Comparison of ENCODE assay signal across 21 mouse cellular contexts in genomic region chr13:93239134-93239533, GRCm38 (mm10). TPM values are rescaled to one million over a fixed set of nuclear protein-coding genes. Genes with fewer than 3 reads are reported as not detected.
DNase-seq lines count a peak whose midpoint lies in the region; ATAC-seq and TF ChIP-seq lines count a peak whose summit lies in the region.
"Had no signal": no experiment of that assay in that cellular context is flagged by ENCODE, and none has a peak within 500 bp of the region (broad histone marks: within the 10 kb centered on the region; RNA-seq: fewer than 3 reads in every experiment).

No protein-coding gene starts in this region.

- no peaks in the 10 kb centered on the region for H3K27me3 ChIP-seq in erythroblast, embryonic 14.5 days (ENCODE audit: control insufficient read depth)
- no peaks in the 10 kb centered on the region for H3K27me3 ChIP-seq in liver, embryonic 11.5 days (replicated peaks; ENCODE audit: control insufficient read depth, insufficient read depth, low read length)
- H3K27me3 ChIP-seq: hindbrain, embryonic 13.5 days had no signal

- peak; percentile 37 for DNase-seq in c-Kit-negative CD71-positive TER-119-positive erythroid progenitor cells, embryonic 14.5 days (ENCODE audit: low read depth, low spot score)
- no peak for DNase-seq in liver, embryonic 11.5 days (ENCODE audit: low spot score)
- no peak for DNase-seq in right cerebral cortex, postnatal 10 days (ENCODE audit: low spot score in 2 of 2)
- no peak for DNase-seq in thymus, postnatal 10 days (ENCODE audit: low spot score in 2 of 2)
- DNase-seq in gastrocnemius, adult 2 months: no peak
- DNase-seq: adrenal gland, postnatal 36 days; cerebellum, adult 11-12 months; cerebellum, postnatal 14 days; gastrocnemius, postnatal 14 days; heart, adult 18-20 months; kidney, adult 9 months; kidney, postnatal 14 days; lung, postnatal 10 days; thymus, postnatal 14 days had no signal

- WGBS in liver, embryonic 11.5 days: 30% methylated on average over 9 of the region's 9 CpGs

- peak overlapping the region; percentile 45; the same call in 1 of the 2 replicates for H3K4me2 ChIP-seq in liver, embryonic 11.5 days
- H3K4me2 ChIP-seq: hindbrain, embryonic 13.5 days; midbrain, embryonic 11.5 days had no signal

- intact Hi-C loops in gastrocnemius, adult 2 months (cut with DNase I): no loop called here

- H3K27ac ChIP-seq in liver, embryonic 11.5 days (ENCODE audit: low read depth, low read length): peak overlapping the region; percentile 14; the same call in 1 of the 2 replicates
- H3K27ac ChIP-seq in gastrocnemius, adult 2 months: no peak overlapping the region
- H3K27ac ChIP-seq: hindbrain, embryonic 13.5 days; layer of hippocampus, adult 2 months; limb, embryonic 10.5 days had no signal

- no peak for TF ChIP-seq CTCF in gastrocnemius, adult 2 months (IDR thresholded peaks at IDR 0.05)

- no peaks in the 10 kb centered on the region for H3K9me3 ChIP-seq in erythroblast, embryonic 14.5 days (ENCODE audit: control insufficient read depth, low read length)
- no peaks in the 10 kb centered on the region for H3K9me3 ChIP-seq in liver, embryonic 11.5 days (ENCODE audit: control insufficient read depth, low read length)
- H3K9me3 ChIP-seq: hindbrain, embryonic 13.5 days; limb, embryonic 10.5 days had no signal

- no peaks in the 10 kb centered on the region for H3K36me3 ChIP-seq in erythroblast, embryonic 14.5 days (ENCODE audit: control insufficient read depth)
- H3K36me3 ChIP-seq in liver, embryonic 11.5 days (ENCODE audit: control insufficient read depth, insufficient read depth, low read length): no peaks in the 10 kb centered on the region
- H3K36me3 ChIP-seq: hindbrain, embryonic 13.5 days; limb, embryonic 10.5 days had no signal

- peak overlapping the region; percentile 41 for H3K4me3 ChIP-seq in erythroblast, embryonic 14.5 days (replicated peaks)
- H3K4me3 ChIP-seq in liver, embryonic 11.5 days (ENCODE audit: low read depth, low read length): no peak overlapping the region
- no peak overlapping the region for H3K4me3 ChIP-seq in gastrocnemius, adult 2 months
- H3K4me3 ChIP-seq: hindbrain, embryonic 13.5 days; layer of hippocampus, adult 2 months; limb, embryonic 10.5 days had no signal

- peak; percentile 88 for ATAC-seq in liver, embryonic 11.5 days (replicated peaks; ENCODE audit: low FRiP score)
- ATAC-seq in megakaryocyte-erythroid progenitor cell, adult 5-6 weeks (replicated peaks; ENCODE audit: low FRiP score, low TSS enrichment, poor library complexity, severe bottlenecking): peak; percentile 62
- ATAC-seq: forebrain, embryonic 16.5 days had no signal

- H3K4me1 ChIP-seq in erythroblast, embryonic 14.5 days (ENCODE audit: control insufficient read depth): peaks cover 31% of the 10 kb centered on the region
- H3K4me1 ChIP-seq in liver, embryonic 11.5 days (replicated peaks; ENCODE audit: control insufficient read depth, insufficient read depth, low read length): peaks cover 7% of the 10 kb centered on the region
- H3K4me1 ChIP-seq: hindbrain, embryonic 13.5 days had no signal

- H3K9ac ChIP-seq in liver, embryonic 11.5 days (ENCODE audit: low read depth, low read length): no peak overlapping the region
- H3K9ac ChIP-seq: hindbrain, embryonic 13.5 days had no signal

RNA-seq across cellular contexts. Expression of gene Tent2, which starts 46.9 kb away (rescaled TPM):
- 1.4 and 1.5 TPM in 2 replicates for polyA plus RNA-seq in erythroblast, embryonic 14.5 days (2012)
- polyA plus RNA-seq in liver, embryonic 11.5 days (2014; fragmentation: Nextera tagmentation; extraction: Ambion mirVana): 65.8 and 72.2 TPM in 2 replicates
- total RNA-seq in megakaryocyte-erythroid progenitor cell, adult 5-6 weeks (2014; fragmentation: Nextera tagmentation): 60.7 and 76.1 TPM in 2 replicates
- 28.2 and 44.2 TPM in 2 replicates for total RNA-seq in megakaryocyte-erythroid progenitor cell, adult 5-6 weeks (2017)
- 10 to 100 TPM; 10.2 to 12.4 TPM for total RNA-seq in gastrocnemius, adult 2 months (2021)
